Mouse (Mus musculus) forebrain, postnatal 0 days (tissue): Measurements from ENCODE around the gene Tns1. TPM values are rescaled to one million over a fixed set of nuclear protein-coding genes. Genes with fewer than 3 reads are reported as not detected.

Experiments used
- ATAC-seq: fragments of 200-750 bp; cut with Nextera tagmentation; 2 replicates; pipeline ENCODE4 v1.8.0; 2017; ENCODE audit warnings: mild to moderate bottlenecking, moderate library complexity
- DNase-seq: peaks from one replicate; pipeline ENCODE4 v3.0.0-alpha.2; 2015
- H3K27ac ChIP-seq: fragments of 300-500 bp; sonication (generic); 2 replicates; pipeline ENCODE4 v1.5.1; 2014; ENCODE audit warnings: low read depth, mild to moderate bottlenecking, antibody characterized with exemption, low read length, moderate library complexity, mixed read lengths
- H3K27me3 ChIP-seq: fragments of 300-500 bp; sonication (generic); 2 replicates; pipeline ENCODE4 v1.6.1; 2014; ENCODE audit warnings: mild to moderate bottlenecking, low read length, mixed read lengths; ENCODE audit not compliant: insufficient read depth
- H3K36me3 ChIP-seq: fragments of 300-500 bp; sonication (generic); 2 replicates; pipeline ENCODE4 v1.6.1; 2014; ENCODE audit warnings: mild to moderate bottlenecking, moderate library complexity; ENCODE audit not compliant: insufficient read depth
- H3K4me1 ChIP-seq: fragments of 300-500 bp; sonication (generic); 2 replicates; pipeline ENCODE4 v1.6.1; 2014; ENCODE audit warnings: antibody characterized with exemption; ENCODE audit not compliant: insufficient read depth
- H3K4me2 ChIP-seq: fragments of 300-500 bp; sonication (generic); 2 replicates; pipeline ENCODE4 v1.6.1; 2014; ENCODE audit warnings: low read depth, mild to moderate bottlenecking, moderate library complexity
- H3K4me3 ChIP-seq: fragments of 300-500 bp; sonication (generic); 2 replicates; pipeline ENCODE4 v1.5.1; 2014; ENCODE audit warnings: low read depth, low read length, mixed read lengths
- H3K9ac ChIP-seq: fragments of 300-500 bp; sonication (generic); 2 replicates; pipeline ENCODE4 v1.6.1; 2014; ENCODE audit warnings: mild to moderate bottlenecking
- H3K9me3 ChIP-seq: fragments of 300-500 bp; sonication (generic); 2 replicates; pipeline ENCODE4 v1.6.1; 2016; ENCODE audit warnings: low read length
- CTCF ChIP-seq: sonication (generic); IDR thresholded peaks from 2 replicates; pipeline ENCODE4 v1.5.1; 2016; ENCODE audit warnings: antibody characterized with exemption, control low read depth, low read depth
- WGBS: fragments of 180-500 bp; shearing (Covaris S2); extraction: QIAGEN DNeasy Blood & Tissue Kit; methylation state at CpG from one replicate; pipeline ENCODE4 v1.1.7; 2014; 5-methylcytosine and 5-hydroxymethylcytosine counted together
- polyA plus RNA-seq: library from polyadenylated mRNA; unstranded; fragments of >200 nt; fragmentation: Nextera tagmentation; extraction: Ambion mirVana; gene quantifications from 2 replicates; pipeline ENCODE4 v1.2.1, GENCODE M21; 2015
- total RNA-seq: library from RNA; depleted of rRNA; stranded (reverse); fragments of >200 nt; gene quantifications from 2 replicates; pipeline ENCODE4 v1.2.3, GENCODE M21; 2014

Tns1 gene
- total and polyA plus RNA-seq, 2 experiments from 2014 or later = 7.0 to 21.8 TPM

DNA sequence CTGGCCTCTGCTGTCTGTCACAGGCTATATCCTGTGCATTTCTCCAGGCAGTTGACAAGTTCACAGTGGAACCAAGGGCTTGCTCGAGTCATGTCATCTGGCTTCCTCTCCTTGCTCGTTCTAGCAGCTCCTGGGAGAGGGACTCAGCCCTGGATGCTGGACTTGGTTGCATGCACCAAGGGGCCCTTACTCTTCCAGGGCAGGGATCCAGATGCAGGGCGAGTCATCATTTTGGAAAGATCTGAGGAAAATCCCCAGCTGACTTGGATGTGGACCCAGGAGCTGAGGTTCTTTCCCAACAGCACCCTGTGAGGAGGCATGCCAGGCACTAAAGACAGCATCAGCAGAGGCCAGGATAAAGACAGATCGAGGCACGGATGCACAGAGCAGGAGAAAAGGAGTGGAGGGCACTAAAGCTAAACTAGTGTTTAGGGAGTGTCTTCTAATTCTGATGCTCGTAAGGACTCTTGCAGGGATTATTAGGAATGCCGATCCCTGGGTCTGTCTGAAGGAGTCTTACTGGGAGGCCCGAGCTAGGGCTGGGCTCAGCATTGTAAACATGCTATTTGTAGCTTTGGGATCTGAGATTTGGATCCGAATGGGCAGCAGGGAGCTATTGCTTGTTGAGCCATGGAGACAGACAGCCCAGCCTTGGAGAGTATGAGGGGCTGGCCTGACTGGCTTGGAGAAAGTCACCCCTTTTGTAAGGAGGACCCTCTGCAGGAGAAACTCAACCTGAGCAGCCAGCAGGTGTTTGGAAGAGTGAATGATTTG lies 165.9 kb downstream of the Tns1 start:
- Histone ChIP-seq H3K4me2 (no peak overlapping the region), H3K4me3 (no peak overlapping the region), H3K4me1 (no peaks in the 10 kb centered on the region), H3K27ac (no peak overlapping the region), H3K9me3 (no peaks in the 10 kb centered on the region), H3K27me3 (no peaks in the 10 kb centered on the region), H3K9ac (no peak overlapping the region), H3K36me3 (no peaks in the 10 kb centered on the region)
- ATAC-seq = no peak
- 42% methylated on average over 9 of the region's 9 CpGs for WGBS
- no peak for DNase-seq
- TF ChIP-seq CTCF = no peak

GRCm38 (mm10) chr1:73957428-73957827 lies 166.8 kb downstream of the Tns1 start:
- no peak for DNase-seq
- WGBS = 90% methylated on average over 4 of the region's 4 CpGs
- ATAC-seq = no peak
- Histone ChIP-seq H3K9ac (no peak overlapping the region), H3K9me3 (no peaks in the 10 kb centered on the region), H3K4me3 (no peak overlapping the region), H3K27me3 (no peaks in the 10 kb centered on the region), H3K36me3 (no peaks in the 10 kb centered on the region), H3K4me2 (no peak overlapping the region), H3K27ac (no peak overlapping the region), H3K4me1 (no peaks in the 10 kb centered on the region)
- TF ChIP-seq CTCF = no peak

GRCm38 (mm10) chr1:73956320-73956719 lies 167.9 kb downstream of the Tns1 start:
- ATAC-seq = no peak
- H3K27me3 ChIP-seq = no peaks in the 10 kb centered on the region
- H3K36me3 ChIP-seq = no peaks in the 10 kb centered on the region
- no peaks in the 10 kb centered on the region for H3K9me3 ChIP-seq
- WGBS = 95% methylated on average over 1 of the region's 1 CpGs
- no peak overlapping the region for H3K4me2 ChIP-seq
- H3K27ac ChIP-seq = no peak overlapping the region
- TF ChIP-seq CTCF = no peak
- H3K9ac ChIP-seq = no peak overlapping the region
- no peak overlapping the region for H3K4me3 ChIP-seq
- no peaks in the 10 kb centered on the region for H3K4me1 ChIP-seq
- DNase-seq = no peak

GRCm38 (mm10) chr1:73955259-73955842 lies 168.9 kb downstream of the Tns1 start:
- H3K4me3 ChIP-seq = no peak overlapping the region
- no peaks in the 10 kb centered on the region for H3K36me3 ChIP-seq
- no peaks in the 10 kb centered on the region for H3K4me1 ChIP-seq
- TF ChIP-seq CTCF = no peak
- H3K9ac ChIP-seq = no peak overlapping the region
- no peaks in the 10 kb centered on the region for H3K27me3 ChIP-seq
- ATAC-seq = peak; percentile 36; the same call in 1 of the 2 replicates
- 20% methylated on average over 4 of the region's 4 CpGs for WGBS
- no peak overlapping the region for H3K4me2 ChIP-seq
- no peak for DNase-seq
- no peak overlapping the region for H3K27ac ChIP-seq
- H3K9me3 ChIP-seq = no peaks in the 10 kb centered on the region

- no peak overlapping the region for H3K9ac ChIP-seq
- TF ChIP-seq CTCF = no peak
- WGBS = 41% methylated on average over 4 of the region's 4 CpGs
- no peaks in the 10 kb centered on the region for H3K27me3 ChIP-seq
- ATAC-seq (0 out of 2 replicates have a peak, but pooled peaks have one; percentile 38), DNase-seq (no peak)
- no peak overlapping the region for H3K4me2 ChIP-seq
- no peaks in the 10 kb centered on the region for H3K4me1 ChIP-seq
- H3K9me3 ChIP-seq = no peaks in the 10 kb centered on the region
- H3K27ac ChIP-seq = no peak overlapping the region
- no peak overlapping the region for H3K4me3 ChIP-seq
- H3K36me3 ChIP-seq = no peaks in the 10 kb centered on the region
Measured at GRCm38 (mm10) chr1:73954614-73955013, 169.6 kb downstream of the Tns1 start.

DNA sequence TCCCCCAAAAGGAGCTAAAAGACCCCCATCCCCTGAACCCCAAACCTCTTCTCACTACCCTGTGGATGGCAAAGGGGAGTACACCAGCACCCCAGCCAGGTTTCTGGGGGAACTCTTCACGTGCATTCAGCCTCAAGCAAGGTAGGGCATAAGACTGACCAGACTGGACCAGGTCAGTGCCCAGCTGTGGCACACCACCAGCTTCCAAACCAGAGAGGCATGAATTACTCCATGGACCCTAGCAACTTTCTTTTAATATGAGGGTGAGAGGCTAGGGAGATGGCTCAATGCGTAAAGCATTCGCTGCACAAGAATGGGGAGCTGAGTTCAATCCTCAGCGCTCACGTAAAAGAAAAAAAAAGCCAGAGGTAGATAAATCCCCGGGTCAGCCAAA lies 170.2 kb downstream of the Tns1 start:
- no peak for TF ChIP-seq CTCF
- H3K27me3 ChIP-seq = no peaks in the 10 kb centered on the region
- WGBS = 85% methylated on average over 6 of the region's 6 CpGs
- no peak for ATAC-seq
- no peak for DNase-seq
- no peak overlapping the region for H3K27ac ChIP-seq
- H3K36me3 ChIP-seq = no peaks in the 10 kb centered on the region
- no peaks in the 10 kb centered on the region for H3K4me1 ChIP-seq
- H3K9ac ChIP-seq = no peak overlapping the region
- no peak overlapping the region for H3K4me3 ChIP-seq
- no peaks in the 10 kb centered on the region for H3K9me3 ChIP-seq
- no peak overlapping the region for H3K4me2 ChIP-seq

GRCm38 (mm10) chr1:73953317-73954014 lies 170.8 kb downstream of the Tns1 start:
- Histone ChIP-seq H3K9ac (no peak overlapping the region), H3K4me3 (no peak overlapping the region), H3K4me1 (no peaks in the 10 kb centered on the region), H3K4me2 (no peak overlapping the region), H3K36me3 (no peaks in the 10 kb centered on the region), H3K9me3 (no peaks in the 10 kb centered on the region), H3K27ac (no peak overlapping the region), H3K27me3 (no peaks in the 10 kb centered on the region)
- DNase-seq = no peak
- no peak for ATAC-seq
- no peak for TF ChIP-seq CTCF
- WGBS = 89% methylated on average over 20 of the region's 20 CpGs
